In the genomic region with DNA sequence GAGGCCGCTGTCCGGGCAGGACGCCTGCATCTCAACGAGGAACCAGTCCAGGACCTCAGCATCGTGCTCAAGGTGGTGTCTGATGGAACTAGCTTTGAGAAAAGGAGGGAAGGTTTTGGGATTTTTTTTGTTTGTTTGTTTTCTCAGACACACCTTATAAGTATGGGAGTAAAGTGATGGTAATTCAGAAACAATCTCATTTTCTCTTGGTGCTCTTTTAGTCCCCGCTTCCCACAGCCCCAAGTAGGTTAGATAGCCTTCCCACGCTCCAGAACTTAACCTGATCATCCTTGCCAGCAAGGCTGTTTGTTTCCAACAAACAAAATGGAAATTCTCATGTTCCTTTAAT, we compare ENCODE assay signal across 7 mouse cellular contexts. TPM values are rescaled to one million over a fixed set of nuclear protein-coding genes. Genes with fewer than 3 reads are reported as not detected.
DNase-seq lines count a peak whose midpoint lies in the region; ATAC-seq lines count a peak whose summit lies in the region.

No protein-coding gene starts in this region.

- H3K4me2 ChIP-seq in neural tube, embryonic 11.5 days (ENCODE audit: low read depth): peak overlapping the region; percentile 50
- H3K4me2 ChIP-seq in forebrain, embryonic 14.5 days (ENCODE audit: low read length): peak overlapping the region; percentile 61
- peak overlapping the region; percentile 85 for H3K4me2 ChIP-seq in liver, embryonic 12.5 days
- peak overlapping the region; percentile 86 for H3K4me2 ChIP-seq in stomach, embryonic 16.5 days (ENCODE audit: low read depth, low read length)

- no peak for DNase-seq in neural tube, embryonic 11.5 days (ENCODE audit: low spot score)
- DNase-seq in neural tube, embryonic 10.5 days (ENCODE audit: extremely low spot score, low spot score): no peak
- no peak for DNase-seq in forebrain, embryonic 14.5 days (ENCODE audit: low spot score)
- DNase-seq in layer of hippocampus, adult 18-20 months (ENCODE audit: low spot score in 2 of 2): no peak
- no peak for DNase-seq in urinary bladder, postnatal 10 days (ENCODE audit: low spot score)

- peaks cover 5% of the 10 kb centered on the region; the same call in 1 of the 2 replicates for H3K4me1 ChIP-seq in neural tube, embryonic 11.5 days (ENCODE audit: control insufficient read depth, insufficient read depth, low read length)
- peaks cover 5% of the 10 kb centered on the region; the same call in 1 of the 2 replicates for H3K4me1 ChIP-seq in forebrain, embryonic 14.5 days (ENCODE audit: control insufficient read depth, insufficient read depth, low read length)
- peaks cover 30% of the 10 kb centered on the region for H3K4me1 ChIP-seq in liver, embryonic 12.5 days
- peaks cover 10% of the 10 kb centered on the region for H3K4me1 ChIP-seq in stomach, embryonic 16.5 days (ENCODE audit: control insufficient read depth, insufficient read depth, low read length)

- WGBS in neural tube, embryonic 11.5 days: 9% methylated on average over 7 of the region's 7 CpGs
- 7% methylated on average over 7 of the region's 7 CpGs for WGBS in forebrain, embryonic 14.5 days
- 10% methylated on average over 7 of the region's 7 CpGs for WGBS in liver, embryonic 12.5 days (ENCODE audit: insufficient replicate concordance)
- WGBS in stomach, embryonic 16.5 days: 9% methylated on average over 7 of the region's 7 CpGs

- peak overlapping the region; percentile 85 for H3K9ac ChIP-seq in neural tube, embryonic 11.5 days (ENCODE audit: low read length)
- peak overlapping the region; percentile 88 for H3K9ac ChIP-seq in forebrain, embryonic 14.5 days (ENCODE audit: low read length)
- H3K9ac ChIP-seq in liver, embryonic 12.5 days: peak overlapping the region; percentile 80
- H3K9ac ChIP-seq in stomach, embryonic 16.5 days (ENCODE audit: low read length): peak overlapping the region; percentile 90

- peak overlapping the region; percentile 74 for H3K4me3 ChIP-seq in neural tube, embryonic 11.5 days (ENCODE audit: low read depth, low read length)
- peak overlapping the region; percentile 86 for H3K4me3 ChIP-seq in forebrain, embryonic 14.5 days (ENCODE audit: low read depth, low read length)
- peak overlapping the region; percentile 76 for H3K4me3 ChIP-seq in liver, embryonic 12.5 days
- H3K4me3 ChIP-seq in stomach, embryonic 16.5 days (replicated peaks; ENCODE audit: low read length): peak overlapping the region; percentile 93

- no peak for ATAC-seq in neural tube, embryonic 11.5 days (ENCODE audit: insufficient read depth, low FRiP score, low TSS enrichment)
- ATAC-seq in forebrain, embryonic 14.5 days: no peak
- no peak for ATAC-seq in liver, embryonic 12.5 days
- no peak for ATAC-seq in stomach, embryonic 16.5 days (ENCODE audit: insufficient read depth, low FRiP score)

- H3K36me3 ChIP-seq in neural tube, embryonic 11.5 days (ENCODE audit: control insufficient read depth, insufficient read depth, low read length): peaks cover 8% of the 10 kb centered on the region
- H3K36me3 ChIP-seq in forebrain, embryonic 14.5 days (ENCODE audit: control insufficient read depth, insufficient read depth, low read length): peaks cover 28% of the 10 kb centered on the region
- peaks cover 36% of the 10 kb centered on the region for H3K36me3 ChIP-seq in liver, embryonic 12.5 days
- H3K36me3 ChIP-seq in stomach, embryonic 16.5 days (ENCODE audit: control insufficient read depth, insufficient read depth, low read length): 0 out of 2 replicates have a peak, but pooled peaks cover 5% of the 10 kb centered on the region

- H3K9me3 ChIP-seq in neural tube, embryonic 11.5 days (ENCODE audit: control insufficient read depth, low read length): no peaks in the 10 kb centered on the region
- H3K9me3 ChIP-seq in forebrain, embryonic 14.5 days (replicated peaks; ENCODE audit: control insufficient read depth, low read length): no peaks in the 10 kb centered on the region
- no peaks in the 10 kb centered on the region for H3K9me3 ChIP-seq in liver, embryonic 12.5 days (replicated peaks)
- no peaks in the 10 kb centered on the region for H3K9me3 ChIP-seq in stomach, embryonic 16.5 days (replicated peaks; ENCODE audit: control insufficient read depth, low read length)

- H3K27me3 ChIP-seq in neural tube, embryonic 11.5 days (ENCODE audit: control insufficient read depth, insufficient read depth, low read length): no peaks in the 10 kb centered on the region
- H3K27me3 ChIP-seq in forebrain, embryonic 14.5 days (replicated peaks; ENCODE audit: control insufficient read depth, insufficient read depth, low read length): no peaks in the 10 kb centered on the region
- H3K27me3 ChIP-seq in liver, embryonic 12.5 days (replicated peaks): peaks cover 6% of the 10 kb centered on the region; the same call in 1 of the 2 replicates
- no peaks in the 10 kb centered on the region for H3K27me3 ChIP-seq in stomach, embryonic 16.5 days (ENCODE audit: control insufficient read depth, insufficient read depth, low read length)

- H3K27ac ChIP-seq in neural tube, embryonic 11.5 days (ENCODE audit: low read depth, low read length): peak overlapping the region; percentile 85
- peak overlapping the region; percentile 94 for H3K27ac ChIP-seq in forebrain, embryonic 14.5 days (ENCODE audit: low read depth, low read length)
- H3K27ac ChIP-seq in liver, embryonic 12.5 days: peak overlapping the region; percentile 82
- peak overlapping the region; percentile 82 for H3K27ac ChIP-seq in stomach, embryonic 16.5 days (ENCODE audit: low read length)

RNA-seq across cellular contexts. Expression of gene Rpusd2, which starts 0.8 kb away (rescaled TPM):
- 5.7 and 7.0 TPM in 2 replicates for polyA plus RNA-seq in neural tube, embryonic 11.5 days (2014; fragmentation: Nextera tagmentation; extraction: Ambion mirVana)
- 4.2 and 4.6 TPM in 2 replicates for polyA plus RNA-seq in forebrain, embryonic 14.5 days (2014; fragmentation: Nextera tagmentation; extraction: Ambion mirVana)
- polyA plus RNA-seq in liver, embryonic 12.5 days (2016; fragmentation: Nextera tagmentation; extraction: Ambion mirVana): 5.9 and 6.5 TPM in 2 replicates
- 3.0 and 3.3 TPM in 2 replicates for polyA plus RNA-seq in stomach, embryonic 16.5 days (2015; fragmentation: Nextera tagmentation; extraction: Ambion mirVana)
- total RNA-seq in layer of hippocampus, adult 18-20 months (2021): 1 to 10 TPM; 7.6 to 9.0 TPM

RNA-seq across cellular contexts. Expression of gene Ccdc32, which starts 6.2 kb away (rescaled TPM):
- polyA plus RNA-seq in neural tube, embryonic 11.5 days (2014; fragmentation: Nextera tagmentation; extraction: Ambion mirVana): 22.2 and 27.7 TPM in 2 replicates
- 39.4 and 41.6 TPM in 2 replicates for polyA plus RNA-seq in forebrain, embryonic 14.5 days (2014; fragmentation: Nextera tagmentation; extraction: Ambion mirVana)
- polyA plus RNA-seq in liver, embryonic 12.5 days (2016; fragmentation: Nextera tagmentation; extraction: Ambion mirVana): 17.5 and 19.2 TPM in 2 replicates
- polyA plus RNA-seq in stomach, embryonic 16.5 days (2015; fragmentation: Nextera tagmentation; extraction: Ambion mirVana): 23.8 and 24.0 TPM in 2 replicates
- total RNA-seq in layer of hippocampus, adult 18-20 months (2021): 10 to 100 TPM; 55.6 to 56.3 TPM

RNA-seq across cellular contexts. Expression of gene Knl1, which starts 11.5 kb away (rescaled TPM):
- polyA plus RNA-seq in neural tube, embryonic 11.5 days (2014; fragmentation: Nextera tagmentation; extraction: Ambion mirVana): 33.2 and 36.0 TPM in 2 replicates
- polyA plus RNA-seq in forebrain, embryonic 14.5 days (2014; fragmentation: Nextera tagmentation; extraction: Ambion mirVana): 21.1 and 25.2 TPM in 2 replicates
- polyA plus RNA-seq in liver, embryonic 12.5 days (2016; fragmentation: Nextera tagmentation; extraction: Ambion mirVana): 72.9 and 78.2 TPM in 2 replicates
- 39.3 and 44.8 TPM in 2 replicates for polyA plus RNA-seq in stomach, embryonic 16.5 days (2015; fragmentation: Nextera tagmentation; extraction: Ambion mirVana)
- total RNA-seq in layer of hippocampus, adult 18-20 months (2021): under 1 TPM; 0.05 to 0.07 TPM
